13 mouse cellular contexts compared by ENCODE assay signal in genomic region chr12:99342160-99342559, GRCm38 (mm10).
DNase-seq lines count a peak whose midpoint lies in the region; ATAC-seq and TF ChIP-seq lines count a peak whose summit lies in the region.
"Had no signal": no experiment of that assay in that cellular context is flagged by ENCODE, and none has a peak within 500 bp of the region (broad histone marks: within the 10 kb centered on the region; RNA-seq: fewer than 3 reads in every experiment).

No protein-coding gene starts in this region.

- H3K4me2 ChIP-seq in kidney, postnatal 0 days (ENCODE audit: low read length): no peak overlapping the region
- H3K4me2 ChIP-seq in midbrain, embryonic 13.5 days (replicated peaks): no peak overlapping the region
- H3K4me2 ChIP-seq: heart, embryonic 11.5 days; limb, embryonic 13.5 days had no signal

- H3K9me3 ChIP-seq in kidney, postnatal 0 days (replicated peaks; ENCODE audit: low read length): no peaks in the 10 kb centered on the region
- no peaks in the 10 kb centered on the region for H3K9me3 ChIP-seq in midbrain, embryonic 13.5 days
- H3K9me3 ChIP-seq: limb, embryonic 13.5 days had no signal

- 26% methylated on average over 3 of the region's 3 CpGs for WGBS in kidney, postnatal 0 days
- WGBS in midbrain, embryonic 13.5 days: 6% methylated on average over 3 of the region's 3 CpGs

- H3K27ac ChIP-seq in kidney, postnatal 0 days: no peak overlapping the region
- H3K27ac ChIP-seq in embryonic fibroblast, embryonic 13.5 days (ENCODE audit: insufficient read depth, low read length): peak overlapping the region; percentile 80
- H3K27ac ChIP-seq in midbrain, embryonic 13.5 days: peak overlapping the region; percentile 94
- H3K27ac ChIP-seq: limb, embryonic 13.5 days had no signal

- H3K4me1 ChIP-seq in kidney, postnatal 0 days (replicated peaks; ENCODE audit: insufficient read depth, low read length): peaks cover 14% of the 10 kb centered on the region
- H3K4me1 ChIP-seq in embryonic fibroblast, embryonic 13.5 days (ENCODE audit: control insufficient read depth, insufficient read depth, low read length): peaks cover 6% of the 10 kb centered on the region
- H3K4me1 ChIP-seq in midbrain, embryonic 13.5 days (replicated peaks): peaks cover 77% of the 10 kb centered on the region

- peak; percentile 22 for DNase-seq in kidney, postnatal 0 days (ENCODE audit: low spot score)
- DNase-seq in kidney, adult 11 months: no peak
- peak; percentile 33 for DNase-seq in ES-CJ7 (ENCODE audit: low read depth, low spot score)
- no peak for DNase-seq in natural killer cell, adult 2 months (ENCODE audit: low spot score in 2 of 2)
- DNase-seq: cerebellum, postnatal 36 days; right cerebral cortex, postnatal 14 days had no signal

- no peaks in the 10 kb centered on the region for H3K27me3 ChIP-seq in kidney, postnatal 0 days (ENCODE audit: insufficient read depth, low read length)
- no peaks in the 10 kb centered on the region for H3K27me3 ChIP-seq in midbrain, embryonic 13.5 days
- H3K27me3 ChIP-seq: limb, embryonic 13.5 days had no signal

- no peak for TF ChIP-seq CTCF in kidney, postnatal 0 days (IDR thresholded peaks at IDR 0.05; ENCODE audit: low read depth)
- no peak for TF ChIP-seq CTCF in embryonic fibroblast, embryonic 13.5 days (IDR thresholded peaks at IDR 0.05; ENCODE audit: borderline replicate concordance, insufficient read depth, low read length)

- ATAC-seq in kidney, postnatal 0 days (replicated peaks; ENCODE audit: low FRiP score, low read depth): no peak
- no peak for ATAC-seq in midbrain, embryonic 13.5 days
- ATAC-seq in activated CD4-positive, CD25-positive, alpha-beta regulatory T cell, adult 4 months: no peak
- no peak for ATAC-seq in CD4-positive, CD25-positive, alpha-beta regulatory T cell, adult 4 months
- ATAC-seq: intestine, postnatal 0 days had no signal

- H3K4me3 ChIP-seq in kidney, postnatal 0 days (replicated peaks; ENCODE audit: low read depth, low read length): no peak overlapping the region
- no peak overlapping the region for H3K4me3 ChIP-seq in embryonic fibroblast, embryonic 13.5 days (ENCODE audit: insufficient read depth, low read length)
- H3K4me3 ChIP-seq in midbrain, embryonic 13.5 days (replicated peaks): no peak overlapping the region
- H3K4me3 ChIP-seq: limb, embryonic 13.5 days had no signal

- H3K36me3 ChIP-seq in kidney, postnatal 0 days (ENCODE audit: insufficient read depth, low read length): no peaks in the 10 kb centered on the region
- no peaks in the 10 kb centered on the region for H3K36me3 ChIP-seq in midbrain, embryonic 13.5 days

- no peak for TF ChIP-seq POLR2A in embryonic fibroblast, embryonic 13.5 days (IDR thresholded peaks at IDR 0.05; ENCODE audit: low read depth, low read length)

- no peak overlapping the region for H3K9ac ChIP-seq in kidney, postnatal 0 days (ENCODE audit: low read depth, low read length)
- H3K9ac ChIP-seq in midbrain, embryonic 13.5 days (replicated peaks): no peak overlapping the region
- H3K9ac ChIP-seq: limb, embryonic 13.5 days had no signal

Comparison
In these comparisons a context has a peak if more than half of its experiments do, and no peak if none do; other contexts are left out.
1. DNase-seq: peak in kidney, postnatal 0 days (single experiment) and ES-CJ7 (single experiment); none in kidney, adult 11 months (single experiment) and natural killer cell, adult 2 months (0 of 2).